Comparison of ENCODE assay signal across 8 mouse cellular contexts in genomic region chr3:101109558-101110021, GRCm38 (mm10). TPM values are rescaled to one million over a fixed set of nuclear protein-coding genes. Genes with fewer than 3 reads are reported as not detected.
DNase-seq lines count a peak whose midpoint lies in the region; ATAC-seq lines count a peak whose summit lies in the region.

No protein-coding gene starts in this region.

- H3K9me3 ChIP-seq in forebrain, embryonic 16.5 days (ENCODE audit: control insufficient read depth, low read length): no peaks in the 10 kb centered on the region
- H3K9me3 ChIP-seq in intestine, embryonic 16.5 days (ENCODE audit: control insufficient read depth, low read length): no peaks in the 10 kb centered on the region
- H3K9me3 ChIP-seq in liver, embryonic 16.5 days (replicated peaks; ENCODE audit: control insufficient read depth, low read length): no peaks in the 10 kb centered on the region
- H3K9me3 ChIP-seq in neural tube, embryonic 15.5 days (replicated peaks): no peaks in the 10 kb centered on the region

- peak overlapping the region; percentile 74 for H3K27ac ChIP-seq in forebrain, embryonic 16.5 days (ENCODE audit: low read length)
- H3K27ac ChIP-seq in intestine, embryonic 16.5 days (ENCODE audit: low read length): peak overlapping the region; percentile 93
- no peak overlapping the region for H3K27ac ChIP-seq in liver, embryonic 16.5 days (ENCODE audit: low read length)
- peak overlapping the region; percentile 77 for H3K27ac ChIP-seq in neural tube, embryonic 15.5 days (replicated peaks)

- H3K4me1 ChIP-seq in forebrain, embryonic 16.5 days (replicated peaks; ENCODE audit: control insufficient read depth, insufficient read depth, low read length): peaks cover 56% of the 10 kb centered on the region
- peaks cover 31% of the 10 kb centered on the region for H3K4me1 ChIP-seq in intestine, embryonic 16.5 days (ENCODE audit: control insufficient read depth, insufficient read depth, low read length)
- H3K4me1 ChIP-seq in liver, embryonic 16.5 days (ENCODE audit: control insufficient read depth, low read depth, low read length): no peaks in the 10 kb centered on the region; the same call in none of the 2 replicates
- H3K4me1 ChIP-seq in neural tube, embryonic 15.5 days: peaks cover 47% of the 10 kb centered on the region

- no peaks in the 10 kb centered on the region for H3K27me3 ChIP-seq in forebrain, embryonic 16.5 days (replicated peaks; ENCODE audit: control insufficient read depth, insufficient read depth, low read length)
- no peaks in the 10 kb centered on the region for H3K27me3 ChIP-seq in intestine, embryonic 16.5 days (replicated peaks; ENCODE audit: control insufficient read depth, insufficient read depth, low read length)
- H3K27me3 ChIP-seq in liver, embryonic 16.5 days (ENCODE audit: control insufficient read depth, insufficient read depth, low read depth, low read length): peaks cover 38% of the 10 kb centered on the region
- no peaks in the 10 kb centered on the region for H3K27me3 ChIP-seq in neural tube, embryonic 15.5 days (replicated peaks)

- no peaks in the 10 kb centered on the region for H3K36me3 ChIP-seq in forebrain, embryonic 16.5 days (ENCODE audit: control insufficient read depth, insufficient read depth)
- H3K36me3 ChIP-seq in intestine, embryonic 16.5 days (ENCODE audit: control insufficient read depth, insufficient read depth, low read length): no peaks in the 10 kb centered on the region
- no peaks in the 10 kb centered on the region for H3K36me3 ChIP-seq in liver, embryonic 16.5 days (ENCODE audit: control insufficient read depth, insufficient read depth)
- no peaks in the 10 kb centered on the region for H3K36me3 ChIP-seq in neural tube, embryonic 15.5 days

- H3K4me2 ChIP-seq in forebrain, embryonic 16.5 days (ENCODE audit: low read length): peak overlapping the region; percentile 94
- peak overlapping the region; percentile 83 for H3K4me2 ChIP-seq in intestine, embryonic 16.5 days (ENCODE audit: low read depth, low read length)
- H3K4me2 ChIP-seq in liver, embryonic 16.5 days (ENCODE audit: low read depth, low read length): peak overlapping the region; percentile 64
- peak overlapping the region; percentile 92 for H3K4me2 ChIP-seq in neural tube, embryonic 15.5 days

- ATAC-seq in forebrain, embryonic 16.5 days: peak; percentile 43
- ATAC-seq in intestine, embryonic 16.5 days: peak; percentile 70
- ATAC-seq in liver, embryonic 16.5 days (ENCODE audit: low read depth): peak; percentile 46; the same call in 1 of the 2 replicates
- peak; percentile 72 for ATAC-seq in neural tube, embryonic 15.5 days (ENCODE audit: low FRiP score)

- H3K9ac ChIP-seq in forebrain, embryonic 16.5 days (replicated peaks; ENCODE audit: low read depth, low read length): peak overlapping the region; percentile 92
- peak overlapping the region; percentile 89 for H3K9ac ChIP-seq in intestine, embryonic 16.5 days (ENCODE audit: low read depth, low read length)
- H3K9ac ChIP-seq in liver, embryonic 16.5 days (ENCODE audit: low read depth, low read length): no peak overlapping the region
- peak overlapping the region; percentile 85 for H3K9ac ChIP-seq in neural tube, embryonic 15.5 days (replicated peaks)

- H3K4me3 ChIP-seq in forebrain, embryonic 16.5 days (replicated peaks; ENCODE audit: low read length): peak overlapping the region; percentile 78
- peak overlapping the region; percentile 81 for H3K4me3 ChIP-seq in intestine, embryonic 16.5 days (ENCODE audit: low read length)
- H3K4me3 ChIP-seq in liver, embryonic 16.5 days (ENCODE audit: low read depth, low read length): peak overlapping the region; percentile 59
- peak overlapping the region; percentile 82 for H3K4me3 ChIP-seq in neural tube, embryonic 15.5 days (replicated peaks)

- WGBS in forebrain, embryonic 16.5 days: under 1% methylated on average over 47 of the region's 47 CpGs
- WGBS in intestine, embryonic 16.5 days: under 1% methylated on average over 41 of the region's 47 CpGs
- 1% methylated on average over 29 of the region's 47 CpGs for WGBS in liver, embryonic 16.5 days (ENCODE audit: insufficient replicate concordance)
- under 1% methylated on average over 47 of the region's 47 CpGs for WGBS in neural tube, embryonic 15.5 days

- DNase-seq in gastrocnemius, adult 18-20 months (ENCODE audit: low spot score): peak; percentile 7
- no peak for DNase-seq in gastrocnemius, postnatal 25 days
- DNase-seq in ZHBTc4 (ENCODE audit: low read depth, low spot score) (peak; percentile 61), adipocyte (ENCODE audit: low spot score) (no peak)

RNA-seq across cellular contexts. Expression of gene Ptgfrn, which starts 0.5 kb away (rescaled TPM):
- total RNA-seq in gastrocnemius, adult 18-20 months (2021): 1 to 10 TPM; 6.7 to 8.5 TPM
- 10 to 100 TPM; 14.9 to 17.0 TPM for total RNA-seq in gastrocnemius, postnatal 25 days (2021)
- 3.2 and 3.4 TPM in 2 replicates for polyA plus RNA-seq in forebrain, embryonic 16.5 days (2015; fragmentation: Nextera tagmentation; extraction: Ambion mirVana)
- 3.0 and 3.2 TPM in 2 replicates for polyA plus RNA-seq in intestine, embryonic 16.5 days (2015; fragmentation: Nextera tagmentation; extraction: Ambion mirVana)
- 0.15 and 0.17 TPM in 2 replicates for polyA plus RNA-seq in liver, embryonic 16.5 days (2015; fragmentation: Nextera tagmentation; extraction: Ambion mirVana)
- 3.0 TPM in 2 replicates for polyA plus RNA-seq in neural tube, embryonic 15.5 days (2015; fragmentation: Nextera tagmentation; extraction: Ambion mirVana)

Comparison
In these comparisons a context has a peak if more than half of its experiments do, and no peak if none do; other contexts are left out.
1. DNase-seq: peak in gastrocnemius, adult 18-20 months (single experiment) and ZHBTc4 (single experiment); none in gastrocnemius, postnatal 25 days (single experiment) and adipocyte (single experiment).
2. Peak in every context shown above with its lines, with median percentiles within 50 percentile points of each other: ATAC-seq, H3K4me2 ChIP-seq and H3K4me3 ChIP-seq.